Mouse (Mus musculus) megakaryocyte-erythroid progenitor cell, adult 5-6 weeks (primary cell): Measurements from ENCODE around the gene Tmem265. TPM values are rescaled to one million over a fixed set of nuclear protein-coding genes. Genes with fewer than 3 reads are reported as not detected.

ENCODE experiments used
- ATAC-seq: replicated peaks from 2 replicates; pipeline ENCODE4 v1.8.0; 2016; ENCODE audit warnings: mild to moderate bottlenecking, inconsistent platforms; ENCODE audit not compliant: severe bottlenecking, poor library complexity, low FRiP score, low TSS enrichment
- total RNA-seq, 2 experiments: library from RNA; stranded (forward) in 1 of 2; stranded (reverse) in 1 of 2; fragments of 200-1000, 215-1000 nt in 1 of 2; fragments of >200 nt in 1 of 2; fragmentation: Nextera tagmentation in 1 of 2; gene quantifications; 2 replicates each; pipeline ENCODE4 v1.2.3; 2014 to 2017

Tmem265 gene
- total RNA-seq, 2 experiments from 2014 or later: 3.4 TPM; not detected in 1

- no peak for ATAC-seq
These were observed 26.0 kb downstream of the Tmem265 start for GRCm38 (mm10) chr7:127587196-127587595.

- peak; percentile 88 for ATAC-seq
These were observed 27.1 kb downstream of the Tmem265 start, which contains the start of the genes Ccdc189 and Rnf40 for GRCm38 (mm10) chr7:127588011-127588871. Gene Ccdc189 (minus strand): TSS chr7:127588595. Gene Rnf40 (plus strand): TSS chr7:127588767.

GRCm38 (mm10) chr7:127588901-127589300, 27.7 kb downstream of the Tmem265 start:
- no peak; the same call in 1 of the 2 replicates for ATAC-seq

GRCm38 (mm10) chr7:127589637-127590036, 28.4 kb downstream of the Tmem265 start:
- ATAC-seq: no peak

GRCm38 (mm10) chr7:127591108-127591507, 29.9 kb downstream of the Tmem265 start:
- no peak for ATAC-seq

- no peak for ATAC-seq
These were observed 31.4 kb downstream of the Tmem265 start for GRCm38 (mm10) chr7:127592575-127592974.

GRCm38 (mm10) chr7:127596747-127597146, 35.6 kb downstream of the Tmem265 start:
- ATAC-seq: no peak

GRCm38 (mm10) chr7:127600612-127601011, 39.4 kb downstream of the Tmem265 start:
- ATAC-seq: no peak

- peak; percentile 32; the same call in 1 of the 2 replicates for ATAC-seq
These were observed 40.5 kb downstream of the Tmem265 start for GRCm38 (mm10) chr7:127601735-127602134.

- ATAC-seq: no peak
These were observed 41.7 kb downstream of the Tmem265 start for GRCm38 (mm10) chr7:127602903-127603302.

GRCm38 (mm10) chr7:127604256-127604655, 43.1 kb downstream of the Tmem265 start:
- no peak for ATAC-seq

- no peak for ATAC-seq
These were observed 46.0 kb downstream of the Tmem265 start for GRCm38 (mm10) chr7:127607150-127607549.

GRCm38 (mm10) chr7:127611011-127611410, 49.8 kb downstream of the Tmem265 start:
- no peak for ATAC-seq

GRCm38 (mm10) chr7:127611561-127611960, 50.4 kb downstream of the Tmem265 start:
- ATAC-seq: no peak

GRCm38 (mm10) chr7:127613501-127613900, 52.3 kb downstream of the Tmem265 start:
- ATAC-seq: no peak

- no peak for ATAC-seq
These were observed 52.9 kb downstream of the Tmem265 start for GRCm38 (mm10) chr7:127614091-127614490.

GRCm38 (mm10) chr7:127614511-127614890, 53.3 kb downstream of the Tmem265 start:
- peak; percentile 38; the same call in 1 of the 2 replicates for ATAC-seq

- ATAC-seq: peak; percentile 32
These were observed 54.0 kb downstream of the Tmem265 start, which contains the start of gene Zfp629 for GRCm38 (mm10) chr7:127614891-127615843. Gene Zfp629 (minus strand): TSS chr7:127615797.

- ATAC-seq: no peak
These were observed 55.1 kb downstream of the Tmem265 start for GRCm38 (mm10) chr7:127616336-127616735.
